In the genomic region with DNA sequence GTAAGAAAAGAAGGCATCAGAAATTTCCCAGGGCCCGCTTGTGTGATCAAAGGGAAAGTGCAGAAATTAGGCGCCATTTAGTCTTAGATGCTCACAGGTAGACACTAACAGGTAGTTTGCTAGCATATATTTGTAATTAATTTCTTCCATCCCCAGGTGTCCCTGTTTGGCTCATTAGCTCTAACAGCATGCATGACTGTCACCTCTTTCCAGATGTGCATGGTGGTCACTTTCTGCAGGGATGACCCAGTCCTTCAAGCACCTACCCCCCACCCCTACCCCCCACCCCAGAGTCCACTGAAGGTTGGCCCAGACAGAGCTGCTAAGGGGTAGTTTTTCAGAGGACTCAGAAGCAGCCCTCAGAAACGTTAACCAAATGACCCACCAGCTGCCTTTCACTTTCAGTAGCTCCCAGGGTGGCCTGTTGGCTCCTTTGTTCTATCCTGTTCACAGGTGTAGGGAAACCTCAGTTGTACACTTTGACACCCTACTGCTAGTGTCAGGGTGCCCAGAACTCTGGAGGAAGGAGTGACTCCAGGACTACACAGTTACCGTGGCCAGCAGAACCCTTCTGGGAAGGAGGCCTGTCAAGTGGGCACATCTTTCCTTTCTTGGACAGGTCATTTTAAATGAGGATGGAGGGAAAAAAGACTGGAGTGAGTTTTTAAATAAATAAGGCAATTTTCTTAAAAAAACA, we compare ENCODE assay signal across 8 mouse cellular contexts. TPM values are rescaled to one million over a fixed set of nuclear protein-coding genes. Genes with fewer than 3 reads are reported as not detected.
DNase-seq lines count a peak whose midpoint lies in the region; ATAC-seq and TF ChIP-seq lines count a peak whose summit lies in the region.

No protein-coding gene starts in this region.

- TF ChIP-seq CTCF in hindbrain, postnatal 0 days (IDR thresholded peaks at IDR 0.05; ENCODE audit: low read depth): no peak

- no peaks in the 10 kb centered on the region for H3K36me3 ChIP-seq in heart, embryonic 16.5 days (ENCODE audit: control insufficient read depth, insufficient read depth)
- H3K36me3 ChIP-seq in embryonic facial prominence, embryonic 12.5 days: no peaks in the 10 kb centered on the region
- H3K36me3 ChIP-seq in hindbrain, postnatal 0 days (ENCODE audit: insufficient read depth, low read length): no peaks in the 10 kb centered on the region
- H3K36me3 ChIP-seq in midbrain, embryonic 13.5 days: no peaks in the 10 kb centered on the region

- intact Hi-C loops in heart, postnatal 10 days (cut with DNase I): no loop called here

- no peak for DNase-seq in heart, postnatal 10 days
- DNase-seq in hindbrain, postnatal 0 days (ENCODE audit: low spot score): no peak
- no peak for DNase-seq in right cerebral cortex, adult 2 months (ENCODE audit: low spot score in 2 of 2)
- no peak for DNase-seq in adrenal gland, adult 18-20 months (ENCODE audit: low spot score in 2 of 2)
- no peak for DNase-seq in left cerebral cortex, adult 8-10 months (ENCODE audit: low spot score in 2 of 2)

- no peak for ATAC-seq in heart, embryonic 16.5 days (replicated peaks; ENCODE audit: extremely low read depth, insufficient read depth, low FRiP score)
- ATAC-seq in embryonic facial prominence, embryonic 12.5 days (ENCODE audit: insufficient number of reproducible peaks, insufficient read depth, low FRiP score, low TSS enrichment): no peak
- ATAC-seq in hindbrain, postnatal 0 days: 0 out of 2 replicates have a peak, but pooled peaks have one; percentile 45
- ATAC-seq in midbrain, embryonic 13.5 days: peak; percentile 46

- H3K4me1 ChIP-seq in heart, embryonic 16.5 days (ENCODE audit: control insufficient read depth, insufficient read depth, low read length): no peaks in the 10 kb centered on the region; the same call in 1 of the 2 replicates
- peaks cover 12% of the 10 kb centered on the region for H3K4me1 ChIP-seq in embryonic facial prominence, embryonic 12.5 days
- no peaks in the 10 kb centered on the region; the same call in 1 of the 2 replicates for H3K4me1 ChIP-seq in hindbrain, postnatal 0 days (ENCODE audit: insufficient read depth, low read length)
- H3K4me1 ChIP-seq in midbrain, embryonic 13.5 days (replicated peaks): peaks cover 29% of the 10 kb centered on the region

- no peaks in the 10 kb centered on the region; the same call in 1 of the 2 replicates for H3K27me3 ChIP-seq in heart, embryonic 16.5 days (ENCODE audit: control insufficient read depth, insufficient read depth, low read length)
- H3K27me3 ChIP-seq in embryonic facial prominence, embryonic 12.5 days: no peaks in the 10 kb centered on the region
- no peaks in the 10 kb centered on the region for H3K27me3 ChIP-seq in hindbrain, postnatal 0 days (ENCODE audit: insufficient read depth, low read length)
- H3K27me3 ChIP-seq in midbrain, embryonic 13.5 days: peaks cover 9% of the 10 kb centered on the region; the same call in 1 of the 2 replicates

- peak overlapping the region; percentile 52 for H3K4me3 ChIP-seq in heart, embryonic 16.5 days (ENCODE audit: low read length)
- H3K4me3 ChIP-seq in embryonic facial prominence, embryonic 12.5 days: peak overlapping the region; percentile 37
- peak overlapping the region; percentile 38 for H3K4me3 ChIP-seq in hindbrain, postnatal 0 days (ENCODE audit: low read length)
- H3K4me3 ChIP-seq in midbrain, embryonic 13.5 days (replicated peaks): peak overlapping the region; percentile 35

- 38% methylated on average over 4 of the region's 4 CpGs for WGBS in heart, embryonic 16.5 days
- whole genome bisulfite sequencing in embryonic facial prominence, embryonic 12.5 days: 42% methylated on average over 4 of the region's 4 CpGs
- WGBS in hindbrain, postnatal 0 days: 39% methylated on average over 4 of the region's 4 CpGs
- WGBS in midbrain, embryonic 13.5 days: 37% methylated on average over 4 of the region's 4 CpGs

- H3K9me3 ChIP-seq in heart, embryonic 16.5 days (replicated peaks; ENCODE audit: control insufficient read depth, low read length): no peaks in the 10 kb centered on the region
- H3K9me3 ChIP-seq in embryonic facial prominence, embryonic 12.5 days: no peaks in the 10 kb centered on the region
- no peaks in the 10 kb centered on the region for H3K9me3 ChIP-seq in hindbrain, postnatal 0 days (ENCODE audit: low read length)
- H3K9me3 ChIP-seq in midbrain, embryonic 13.5 days: no peaks in the 10 kb centered on the region

- no peak overlapping the region for H3K27ac ChIP-seq in heart, embryonic 16.5 days (ENCODE audit: low read length)
- H3K27ac ChIP-seq in embryonic facial prominence, embryonic 12.5 days: no peak overlapping the region
- no peak overlapping the region for H3K27ac ChIP-seq in hindbrain, postnatal 0 days
- H3K27ac ChIP-seq in midbrain, embryonic 13.5 days: no peak overlapping the region

- peak overlapping the region; percentile 86 for H3K4me2 ChIP-seq in heart, embryonic 16.5 days (ENCODE audit: low read depth, low read length)
- H3K4me2 ChIP-seq in embryonic facial prominence, embryonic 12.5 days (replicated peaks): peak overlapping the region; percentile 62
- H3K4me2 ChIP-seq in hindbrain, postnatal 0 days (ENCODE audit: low read depth, low read length): peak overlapping the region; percentile 76
- H3K4me2 ChIP-seq in midbrain, embryonic 13.5 days (replicated peaks): peak overlapping the region; percentile 54

- H3K9ac ChIP-seq in heart, embryonic 16.5 days (ENCODE audit: low read length): no peak overlapping the region
- H3K9ac ChIP-seq in embryonic facial prominence, embryonic 12.5 days: no peak overlapping the region
- H3K9ac ChIP-seq in hindbrain, postnatal 0 days (replicated peaks; ENCODE audit: low read length): peak overlapping the region; percentile 43; the same call in 1 of the 2 replicates
- H3K9ac ChIP-seq in midbrain, embryonic 13.5 days (replicated peaks): peak overlapping the region; percentile 57; the same call in 1 of the 2 replicates

RNA-seq across cellular contexts. Expression of gene Mbip, which starts 43.2 kb away (rescaled TPM):
- polyA plus RNA-seq in heart, embryonic 16.5 days (2015; fragmentation: Nextera tagmentation; extraction: Ambion mirVana): 23.9 and 30.4 TPM in 2 replicates
- total RNA-seq in heart, postnatal 10 days (2021): 10 to 100 TPM; 10.8 to 11.0 TPM
- polyA plus RNA-seq in embryonic facial prominence, embryonic 12.5 days (2016; fragmentation: Nextera tagmentation; extraction: Ambion mirVana): 50.9 and 51.8 TPM in 2 replicates
- total RNA-seq in hindbrain, postnatal 0 days (2014; rRNA removed): 18.0 and 42.0 TPM in 2 replicates
- polyA plus RNA-seq in hindbrain, postnatal 0 days (2015; fragmentation: Nextera tagmentation; extraction: Ambion mirVana): 34.4 and 36.1 TPM in 2 replicates
- polyA plus RNA-seq in midbrain, embryonic 13.5 days (2015; fragmentation: Nextera tagmentation; extraction: Ambion mirVana): 51.1 and 56.0 TPM in 2 replicates
- 10 to 100 TPM; 12.0 to 13.2 TPM for total RNA-seq in adrenal gland, adult 18-20 months (2021)
- total RNA-seq in left cerebral cortex, adult 8-10 months (2022): 10 to 100 TPM; 22.6 to 26.6 (median 22.9) TPM

Comparison
In these comparisons a context has a peak if more than half of its experiments do, and no peak if none do; other contexts are left out.
1. ATAC-seq: peak in hindbrain, postnatal 0 days (single experiment) and midbrain, embryonic 13.5 days (single experiment); none in heart, embryonic 16.5 days (single experiment) and embryonic facial prominence, embryonic 12.5 days (single experiment).
2. H3K9ac ChIP-seq: peak in hindbrain, postnatal 0 days (single experiment) and midbrain, embryonic 13.5 days (single experiment); none in heart, embryonic 16.5 days (single experiment) and embryonic facial prominence, embryonic 12.5 days (single experiment).
3. Peak in every context shown above with its lines, with median percentiles within 50 percentile points of each other: H3K4me2 ChIP-seq and H3K4me3 ChIP-seq.